Comparison of ENCODE assay signal across 24 mouse cellular contexts in the genomic region with DNA sequence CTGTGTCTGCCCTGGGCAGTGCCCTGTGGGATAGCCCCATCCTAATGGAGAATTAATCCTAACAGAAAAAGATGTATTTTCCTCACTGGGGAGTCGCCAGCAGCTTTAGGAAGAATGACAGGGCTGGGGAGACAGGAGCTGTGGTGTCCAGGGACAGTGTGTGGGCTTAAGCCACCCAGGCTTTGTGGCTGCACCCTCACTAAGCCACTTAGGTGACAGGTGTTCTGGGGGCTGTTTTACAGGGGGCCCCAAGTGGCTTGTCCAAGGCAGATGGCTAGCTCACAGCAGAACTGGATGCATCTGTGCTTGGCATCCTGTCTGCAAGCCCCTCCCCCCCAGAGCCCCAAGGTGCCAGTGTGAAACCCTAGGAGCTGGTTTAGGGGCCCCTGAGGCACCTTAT. TPM values are rescaled to one million over a fixed set of nuclear protein-coding genes. Genes with fewer than 3 reads are reported as not detected.
A peak's percentile ranks its signal among the peaks of the same experiment; 100 is the strongest.
DNase-seq lines count a peak whose midpoint lies in the region; ATAC-seq lines count a peak whose summit lies in the region.
"Had no signal": no experiment of that assay in that cellular context is flagged by ENCODE, and none has a peak within 500 bp of the region (broad histone marks: within the 10 kb centered on the region; RNA-seq: fewer than 3 reads in every experiment).

No protein-coding gene starts in this region.

- no peak overlapping the region for H3K4me2 ChIP-seq in hindbrain, embryonic 16.5 days (ENCODE audit: low read length)
- H3K4me2 ChIP-seq in hindbrain, embryonic 12.5 days (replicated peaks), result no peak overlapping the region
- H3K4me2 ChIP-seq: embryonic facial prominence, embryonic 13.5 days; embryonic facial prominence, embryonic 15.5 days; forebrain, embryonic 12.5 days had no signal

- H3K9me3 ChIP-seq in hindbrain, embryonic 16.5 days (ENCODE audit: control insufficient read depth, low read length), result no peaks in the 10 kb centered on the region
- no peaks in the 10 kb centered on the region for H3K9me3 ChIP-seq in hindbrain, embryonic 12.5 days (replicated peaks)
- H3K9me3 ChIP-seq: embryonic facial prominence, embryonic 13.5 days; embryonic facial prominence, embryonic 15.5 days; forebrain, embryonic 10.5 days; forebrain, embryonic 12.5 days; G1E had no signal

- WGBS in hindbrain, embryonic 16.5 days, result 78% methylated on average over 1 of the region's 1 CpGs
- 61% methylated on average over 1 of the region's 1 CpGs for WGBS in hindbrain, embryonic 12.5 days

- peak overlapping the region; percentile 27; the same call in 1 of the 2 replicates for H3K9ac ChIP-seq in hindbrain, embryonic 16.5 days (ENCODE audit: low read depth, low read length)
- H3K9ac ChIP-seq in hindbrain, embryonic 12.5 days, result no peak overlapping the region
- H3K9ac ChIP-seq: embryonic facial prominence, embryonic 13.5 days; embryonic facial prominence, embryonic 15.5 days; forebrain, embryonic 12.5 days had no signal

- no peak overlapping the region for H3K27ac ChIP-seq in hindbrain, embryonic 16.5 days (ENCODE audit: low read depth, low read length)
- H3K27ac ChIP-seq in hindbrain, embryonic 12.5 days, result no peak overlapping the region
- H3K27ac ChIP-seq: embryonic facial prominence, embryonic 13.5 days; embryonic facial prominence, embryonic 15.5 days; forebrain, embryonic 10.5 days; forebrain, embryonic 12.5 days had no signal

- DNase-seq in thymus, postnatal 0 days (ENCODE audit: low spot score), result peak; percentile 44
- DNase-seq in thymus, adult 18-20 months, result no peak
- peak; percentile 74 for DNase-seq in retina, postnatal 1 day
- no peak for DNase-seq in cerebellum, postnatal 14 days
- no peak for DNase-seq in cerebellum, adult 9-11 months
- DNase-seq: B cell, adult 2 months; cerebellum, adult 11-12 months; cerebellum, adult 2 months; cerebellum, adult 9-10 months; cerebellum, postnatal 25 days had no signal

- H3K4me1 ChIP-seq in hindbrain, embryonic 16.5 days (ENCODE audit: control insufficient read depth, insufficient read depth, low read depth, low read length), result no peaks in the 10 kb centered on the region; the same call in 1 of the 2 replicates
- H3K4me1 ChIP-seq in hindbrain, embryonic 12.5 days, result peaks cover 5% of the 10 kb centered on the region; the same call in 1 of the 2 replicates

- H3K4me3 ChIP-seq in hindbrain, embryonic 16.5 days (ENCODE audit: low read length), result no peak overlapping the region
- no peak overlapping the region for H3K4me3 ChIP-seq in hindbrain, embryonic 12.5 days
- H3K4me3 ChIP-seq: embryonic facial prominence, embryonic 13.5 days; embryonic facial prominence, embryonic 15.5 days; erythroblast, embryonic 14.5 days; forebrain, embryonic 10.5 days; forebrain, embryonic 12.5 days had no signal

- ATAC-seq in hindbrain, embryonic 16.5 days, result no peak
- ATAC-seq in hindbrain, embryonic 12.5 days (ENCODE audit: low FRiP score), result no peak
- ATAC-seq: activated CD4-positive, CD25-positive, alpha-beta regulatory T cell, adult 4 months; CD4-positive, CD25-positive, alpha-beta regulatory T cell, adult 4 months; forebrain, embryonic 14.5 days; forebrain, embryonic 16.5 days had no signal

- no peaks in the 10 kb centered on the region for H3K36me3 ChIP-seq in hindbrain, embryonic 16.5 days (ENCODE audit: control insufficient read depth, insufficient read depth, low read length)
- no peaks in the 10 kb centered on the region for H3K36me3 ChIP-seq in hindbrain, embryonic 12.5 days
- H3K36me3 ChIP-seq: embryonic facial prominence, embryonic 13.5 days; embryonic facial prominence, embryonic 15.5 days; forebrain, embryonic 10.5 days; forebrain, embryonic 12.5 days; G1E had no signal

- peaks cover 18% of the 10 kb centered on the region for H3K27me3 ChIP-seq in hindbrain, embryonic 16.5 days (replicated peaks; ENCODE audit: control insufficient read depth, insufficient read depth, low read length)
- H3K27me3 ChIP-seq in hindbrain, embryonic 12.5 days, result peaks cover 42% of the 10 kb centered on the region
- H3K27me3 ChIP-seq: Patski had no signal

RNA-seq across cellular contexts. Expression of a gene that starts 6.9 kb away (rescaled TPM):
- 1.5 and 1.6 TPM in 2 replicates for polyA plus RNA-seq in hindbrain, embryonic 16.5 days (2015; fragmentation: Nextera tagmentation; extraction: Ambion mirVana)
- polyA plus RNA-seq in hindbrain, embryonic 12.5 days (2016; fragmentation: Nextera tagmentation; extraction: Ambion mirVana), result 5.0 and 6.8 TPM in 2 replicates
- polyA plus RNA-seq in thymus, postnatal 0 days (2015; fragmentation: Nextera tagmentation; extraction: Ambion mirVana), result 0.54 and 0.56 TPM in 2 replicates
- polyA plus RNA-seq: activated CD4-positive, CD25-positive, alpha-beta regulatory T cell, adult 4 months; cerebellum, adult 2 months; cortical plate, adult 2 months; G1E; Patski had no signal

RNA-seq across cellular contexts. Expression of a gene that starts 21.3 kb away (rescaled TPM):
- 1.4 and 2.0 TPM in 2 replicates for polyA plus RNA-seq in hindbrain, embryonic 16.5 days (2015; fragmentation: Nextera tagmentation; extraction: Ambion mirVana)
- 7.0 and 7.7 TPM in 2 replicates for polyA plus RNA-seq in hindbrain, embryonic 12.5 days (2016; fragmentation: Nextera tagmentation; extraction: Ambion mirVana)
- 2.1 and 2.2 TPM in 2 replicates for polyA plus RNA-seq in thymus, postnatal 0 days (2015; fragmentation: Nextera tagmentation; extraction: Ambion mirVana)
- polyA plus RNA-seq: activated CD4-positive, CD25-positive, alpha-beta regulatory T cell, adult 4 months; CD4-positive, CD25-positive, alpha-beta regulatory T cell, adult 4 months had no signal

RNA-seq across cellular contexts. Expression of a gene that starts 43.7 kb away (rescaled TPM):
- polyA plus RNA-seq in hindbrain, embryonic 16.5 days (2015; fragmentation: Nextera tagmentation; extraction: Ambion mirVana), result 287 and 323 TPM in 2 replicates
- 287 and 354 TPM in 2 replicates for polyA plus RNA-seq in hindbrain, embryonic 12.5 days (2016; fragmentation: Nextera tagmentation; extraction: Ambion mirVana)
- polyA plus RNA-seq in thymus, postnatal 0 days (2015; fragmentation: Nextera tagmentation; extraction: Ambion mirVana), result 790 and 815 TPM in 2 replicates

RNA-seq across cellular contexts. Expression of a gene that starts 58.6 kb away (rescaled TPM):
- 25.0 and 25.7 TPM in 2 replicates for polyA plus RNA-seq in hindbrain, embryonic 16.5 days (2015; fragmentation: Nextera tagmentation; extraction: Ambion mirVana)
- 24.7 and 28.3 TPM in 2 replicates for polyA plus RNA-seq in hindbrain, embryonic 12.5 days (2016; fragmentation: Nextera tagmentation; extraction: Ambion mirVana)
- polyA plus RNA-seq in thymus, postnatal 0 days (2015; fragmentation: Nextera tagmentation; extraction: Ambion mirVana), result 20.7 and 27.6 TPM in 2 replicates

Comparison
In these comparisons a context has a peak if more than half of its experiments do, and no peak if none do; other contexts are left out.
1. DNase-seq: peak in thymus, postnatal 0 days (single experiment) and retina, postnatal 1 day (single experiment); none in thymus, adult 18-20 months (0 of 2), cerebellum, postnatal 14 days (0 of 2) and cerebellum, adult 9-11 months (single experiment).